Mouse (Mus musculus) forebrain, postnatal 0 days (tissue): ENCODE measurements around the gene Ccdc7a. TPM values are rescaled to one million over a fixed set of nuclear protein-coding genes. Genes with fewer than 3 reads are reported as not detected.
"Not testable (repeated sequence)": the region's sequence is repeated elsewhere in the genome, so short reads cannot be mapped to it uniquely, and the experiment has no call there.

ENCODE experiments used
- ATAC-seq: fragments of 200-750 bp; cut with Nextera tagmentation; 2 replicates; pipeline ENCODE4 v1.8.0; 2017; ENCODE audit warnings: mild to moderate bottlenecking, moderate library complexity
- DNase-seq: peaks from one replicate; pipeline ENCODE4 v3.0.0-alpha.2; 2015
- H3K27ac ChIP-seq: fragments of 300-500 bp; sonication (generic); 2 replicates; pipeline ENCODE4 v1.5.1; 2014; ENCODE audit warnings: low read depth, mild to moderate bottlenecking, antibody characterized with exemption, low read length, moderate library complexity, mixed read lengths
- H3K27me3 ChIP-seq: fragments of 300-500 bp; sonication (generic); 2 replicates; pipeline ENCODE4 v1.6.1; 2014; ENCODE audit warnings: mild to moderate bottlenecking, low read length, mixed read lengths; ENCODE audit not compliant: insufficient read depth
- H3K36me3 ChIP-seq: fragments of 300-500 bp; sonication (generic); 2 replicates; pipeline ENCODE4 v1.6.1; 2014; ENCODE audit warnings: mild to moderate bottlenecking, moderate library complexity; ENCODE audit not compliant: insufficient read depth
- H3K4me1 ChIP-seq: fragments of 300-500 bp; sonication (generic); 2 replicates; pipeline ENCODE4 v1.6.1; 2014; ENCODE audit warnings: antibody characterized with exemption; ENCODE audit not compliant: insufficient read depth
- H3K4me2 ChIP-seq: fragments of 300-500 bp; sonication (generic); 2 replicates; pipeline ENCODE4 v1.6.1; 2014; ENCODE audit warnings: low read depth, mild to moderate bottlenecking, moderate library complexity
- H3K4me3 ChIP-seq: fragments of 300-500 bp; sonication (generic); 2 replicates; pipeline ENCODE4 v1.5.1; 2014; ENCODE audit warnings: low read depth, low read length, mixed read lengths
- H3K9ac ChIP-seq: fragments of 300-500 bp; sonication (generic); 2 replicates; pipeline ENCODE4 v1.6.1; 2014; ENCODE audit warnings: mild to moderate bottlenecking
- H3K9me3 ChIP-seq: fragments of 300-500 bp; sonication (generic); 2 replicates; pipeline ENCODE4 v1.6.1; 2016; ENCODE audit warnings: low read length
- CTCF ChIP-seq: sonication (generic); IDR thresholded peaks from 2 replicates; pipeline ENCODE4 v1.5.1; 2016; ENCODE audit warnings: antibody characterized with exemption, control low read depth, low read depth
- WGBS: fragments of 180-500 bp; shearing (Covaris S2); extraction: QIAGEN DNeasy Blood & Tissue Kit; methylation state at CpG from one replicate; pipeline ENCODE4 v1.1.7; 2014; 5-methylcytosine and 5-hydroxymethylcytosine counted together
- polyA plus RNA-seq: library from polyadenylated mRNA; unstranded; fragments of >200 nt; fragmentation: Nextera tagmentation; extraction: Ambion mirVana; gene quantifications from 2 replicates; pipeline ENCODE4 v1.2.1, GENCODE M21; 2015
- total RNA-seq: library from RNA; depleted of rRNA; stranded (reverse); fragments of >200 nt; gene quantifications from 2 replicates; pipeline ENCODE4 v1.2.3, GENCODE M21; 2014; rRNA removed

Gene Ccdc7a
- not detected in 2 replicates for total RNA-seq
- not detected in 2 replicates for polyA plus RNA-seq

DNA sequence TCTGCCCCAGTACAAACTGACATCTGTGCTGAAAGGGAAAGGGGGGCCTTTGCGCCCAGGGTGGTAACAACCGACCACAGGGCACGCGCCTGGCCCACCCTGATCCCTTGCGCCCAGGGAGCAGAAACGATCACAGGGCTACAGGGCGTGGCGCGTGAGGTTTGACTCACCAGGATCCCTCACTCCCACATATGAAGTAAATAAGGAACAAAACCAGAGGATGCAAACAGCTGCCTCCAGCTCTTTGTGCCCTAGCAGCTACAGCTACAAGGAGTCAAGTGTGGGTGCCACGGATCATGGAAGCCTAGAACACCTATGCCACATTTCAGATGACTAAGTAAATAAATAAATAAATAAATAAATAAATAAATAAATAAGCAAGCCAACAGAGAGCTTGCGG lies at the start of gene Ccdc7a:
Gene Ccdc7a (minus strand): TSS at position 101 of the 400 bp plus-strand sequence.
- H3K4me3 ChIP-seq, H3K4me2 ChIP-seq, H3K27me3 ChIP-seq, DNase-seq, H3K36me3 ChIP-seq, ATAC-seq, H3K4me1 ChIP-seq, H3K9me3 ChIP-seq, H3K27ac ChIP-seq, H3K9ac ChIP-seq: not testable (repeated sequence)
- 92% methylated on average over 2 of the region's 11 CpGs for WGBS

DNA sequence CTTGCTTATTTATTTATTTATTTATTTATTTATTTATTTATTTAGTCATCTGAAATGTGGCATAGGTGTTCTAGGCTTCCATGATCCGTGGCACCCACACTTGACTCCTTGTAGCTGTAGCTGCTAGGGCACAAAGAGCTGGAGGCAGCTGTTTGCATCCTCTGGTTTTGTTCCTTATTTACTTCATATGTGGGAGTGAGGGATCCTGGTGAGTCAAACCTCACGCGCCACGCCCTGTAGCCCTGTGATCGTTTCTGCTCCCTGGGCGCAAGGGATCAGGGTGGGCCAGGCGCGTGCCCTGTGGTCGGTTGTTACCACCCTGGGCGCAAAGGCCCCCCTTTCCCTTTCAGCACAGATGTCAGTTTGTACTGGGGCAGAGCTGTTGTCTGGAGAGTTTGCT lies 1.5 kb upstream of the Ccdc7a start, which contains the start of gene Ccdc7b:
Gene Ccdc7b (plus strand): TSS at position 301 of the 400 bp plus-strand sequence.
- H3K9me3 ChIP-seq, H3K4me2 ChIP-seq, DNase-seq, H3K27me3 ChIP-seq, ATAC-seq, H3K27ac ChIP-seq, H3K4me1 ChIP-seq, H3K9ac ChIP-seq, H3K4me3 ChIP-seq, H3K36me3 ChIP-seq: not testable (repeated sequence)
- WGBS = 50% methylated on average over 1 of the region's 10 CpGs

DNA sequence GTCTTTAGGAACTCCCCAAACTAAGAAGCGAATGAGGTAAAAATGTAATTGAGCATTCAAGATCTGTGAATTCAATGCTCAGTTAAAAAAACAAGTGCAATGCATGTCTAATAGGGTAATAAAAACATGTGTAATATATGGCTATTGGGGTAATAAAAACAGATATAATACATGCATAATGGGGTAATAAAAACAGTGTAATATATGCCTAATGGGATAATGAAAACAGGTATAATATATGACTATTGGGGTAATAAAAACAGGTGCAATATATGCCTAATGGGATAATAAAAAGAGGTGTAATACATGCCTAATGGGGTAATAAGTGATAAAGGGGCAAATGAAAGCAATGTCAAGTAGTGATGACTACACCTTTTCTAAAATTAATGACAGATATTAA lies 73.9 kb downstream of the Ccdc7a start:
- Histone ChIP-seq H3K9me3 (no peaks in the 10 kb centered on the region), H3K27me3 (no peaks in the 10 kb centered on the region), H3K4me2 (no peak overlapping the region), H3K27ac (no peak overlapping the region), H3K4me1 (no peaks in the 10 kb centered on the region), H3K4me3 (no peak overlapping the region), H3K36me3 (no peaks in the 10 kb centered on the region), H3K9ac (no peak overlapping the region)
- 95% methylated on average over 1 of the region's 1 CpGs for WGBS
- ATAC-seq (no peak), DNase-seq (no peak)
- no peak for TF ChIP-seq CTCF

GRCm38 (mm10) chr8:128948941-128949340 lies 116.4 kb downstream of the Ccdc7a start:
- not testable (repeated sequence) for H3K27ac ChIP-seq, H3K9me3 ChIP-seq, H3K4me2 ChIP-seq, ATAC-seq, H3K36me3 ChIP-seq, H3K27me3 ChIP-seq, H3K4me3 ChIP-seq, H3K9ac ChIP-seq, H3K4me1 ChIP-seq
- peak; percentile 11 for DNase-seq
- 72% methylated on average over 11 of the region's 11 CpGs for WGBS

DNA sequence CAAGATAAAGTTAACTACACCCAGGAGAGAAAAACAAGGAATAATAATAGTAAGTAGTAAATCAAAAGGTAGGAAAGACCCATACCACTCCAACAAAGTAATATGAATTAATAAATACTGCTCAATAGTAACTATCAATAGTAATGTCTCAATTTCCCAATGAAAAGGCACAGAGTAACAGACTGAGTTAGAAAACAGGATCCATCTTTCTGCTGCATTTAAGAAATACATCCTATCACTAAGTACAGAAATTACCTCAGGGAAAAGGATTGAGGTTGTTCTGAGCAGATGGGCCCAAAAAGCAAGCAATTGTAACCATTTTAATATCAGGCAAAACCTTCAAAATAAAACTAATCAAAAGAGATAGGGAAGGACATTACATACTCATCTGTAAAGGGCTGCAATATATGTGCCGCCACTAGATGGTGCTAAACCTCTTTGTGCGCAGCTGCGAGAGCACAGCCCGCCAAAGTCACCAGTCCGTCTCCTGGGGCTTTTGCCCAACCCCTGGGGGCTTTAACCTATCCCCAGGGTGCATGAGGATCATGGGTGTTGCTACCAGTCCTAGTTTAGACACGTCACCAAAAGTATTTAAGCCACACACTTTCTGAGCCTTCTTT lies 124.2 kb downstream of the Ccdc7a start:
- TF ChIP-seq CTCF = peak; percentile 57
- not testable (repeated sequence) for H3K9ac ChIP-seq, H3K4me1 ChIP-seq, DNase-seq, H3K9me3 ChIP-seq, H3K36me3 ChIP-seq, H3K4me2 ChIP-seq, H3K27ac ChIP-seq, H3K27me3 ChIP-seq, H3K4me3 ChIP-seq
- peak; percentile 62; the same call in 1 of the 2 replicates for ATAC-seq
- under 1% methylated on average over 6 of the region's 6 CpGs for WGBS

DNA sequence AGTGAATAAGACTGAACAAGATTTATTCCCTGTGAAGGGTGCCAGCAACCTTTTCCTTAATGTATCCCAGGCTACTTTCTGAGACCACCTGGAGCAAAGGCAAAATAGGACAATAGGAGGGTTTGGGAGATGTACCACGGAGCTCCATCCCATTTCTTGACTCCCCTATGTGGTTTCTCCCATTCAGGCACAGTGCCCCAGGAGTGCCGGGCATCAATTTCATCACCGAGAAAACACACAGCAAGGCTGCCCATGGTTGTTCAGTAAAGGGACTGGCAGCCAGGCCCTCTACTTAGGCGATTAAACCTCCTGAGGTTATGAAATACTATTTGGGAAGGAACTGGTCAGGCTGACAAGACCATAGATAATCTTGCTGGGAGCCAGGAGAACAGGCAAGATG lies 131.9 kb downstream of the Ccdc7a start:
- H3K27me3 ChIP-seq = no peaks in the 10 kb centered on the region
- ATAC-seq = no peak
- no peak for TF ChIP-seq CTCF
- H3K4me1 ChIP-seq = no peaks in the 10 kb centered on the region
- DNase-seq = no peak
- 64% methylated on average over 4 of the region's 4 CpGs for WGBS
- H3K4me3 ChIP-seq = no peak overlapping the region
- no peak overlapping the region for H3K9ac ChIP-seq
- no peaks in the 10 kb centered on the region for H3K9me3 ChIP-seq
- no peak overlapping the region for H3K4me2 ChIP-seq
- H3K36me3 ChIP-seq = no peaks in the 10 kb centered on the region
- H3K27ac ChIP-seq = no peak overlapping the region

- Histone ChIP-seq H3K36me3 (no peaks in the 10 kb centered on the region), H3K9me3 (no peaks in the 10 kb centered on the region), H3K4me2 (no peak overlapping the region), H3K27ac (no peak overlapping the region), H3K9ac (no peak overlapping the region), H3K4me1 (no peaks in the 10 kb centered on the region), H3K4me3 (no peak overlapping the region), H3K27me3 (no peaks in the 10 kb centered on the region)
- WGBS = 39% methylated on average over 3 of the region's 3 CpGs
- ATAC-seq (peak; percentile 78), DNase-seq (peak; percentile 66)
- TF ChIP-seq CTCF = no peak
Observed at GRCm38 (mm10) chr8:128882719-128883118, 182.6 kb downstream of the Ccdc7a start.
